Mouse (Mus musculus) cerebellum, adult 11 months (tissue): ENCODE data around the gene Npc1l1.
A peak's percentile ranks its signal among the peaks of the same experiment; 100 is the strongest.

Experiments
- DNase-seq: peaks from one replicate; pipeline ENCODE4 v3.0.0; 2022

Npc1l1 gene

DNA sequence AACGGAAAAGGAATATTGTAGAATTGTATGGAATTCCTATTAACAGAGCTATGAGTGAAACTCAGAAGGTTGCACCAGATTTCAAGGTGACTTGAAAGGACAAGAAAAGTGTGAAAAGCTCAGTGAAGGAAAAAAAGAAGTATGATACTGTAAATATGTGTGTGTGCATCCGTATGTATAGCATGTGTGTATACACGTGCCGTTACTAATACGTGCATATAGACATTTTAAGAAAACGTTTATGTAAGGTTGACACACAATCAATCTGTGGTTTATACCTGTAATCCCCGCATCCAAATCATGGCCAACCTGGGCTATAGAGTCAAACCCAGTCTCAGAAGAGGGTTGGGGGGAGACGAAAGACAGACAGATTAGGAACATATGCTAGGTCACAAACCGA, 29.4 kb downstream of the Npc1l1 start:
- no peak for DNase-seq

- peak; percentile 85 for DNase-seq
Measured at GRCm38 (mm10) chr11:6200087-6200569, 29.8 kb downstream of the Npc1l1 start, which contains the start of gene Nudcd3. Gene Nudcd3 (minus strand): TSS chr11:6200415.

GRCm38 (mm10) chr11:6199410-6200086, 30.4 kb downstream of the Npc1l1 start, which contains the start of gene A730071L15Rik:
Gene A730071L15Rik (plus strand): TSS chr11:6200029.
- DNase-seq, result no peak

GRCm38 (mm10) chr11:6198449-6198848, 31.5 kb downstream of the Npc1l1 start:
- DNase-seq, result no peak

- no peak for DNase-seq
Measured at GRCm38 (mm10) chr11:6196780-6197179, 33.2 kb downstream of the Npc1l1 start.

DNA sequence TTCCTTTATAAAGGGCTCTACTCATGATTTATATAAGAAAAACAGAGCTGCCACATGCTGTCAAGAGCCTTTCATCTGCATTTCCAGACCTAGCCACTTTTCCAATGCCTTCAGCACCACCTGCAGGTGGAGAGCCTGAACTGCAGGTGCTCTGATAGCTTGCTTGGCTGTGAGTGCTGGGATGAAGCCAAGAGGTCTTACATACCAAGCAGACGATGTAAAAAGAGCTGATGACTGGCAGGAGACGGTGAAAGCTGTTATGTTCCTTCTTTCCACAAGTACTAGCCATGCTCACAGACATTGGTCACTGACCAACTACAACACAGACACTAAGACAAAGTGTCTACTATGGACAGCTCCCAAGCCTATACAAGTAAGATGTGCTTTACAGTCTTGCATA, 42.1 kb downstream of the Npc1l1 start:
- peak; percentile 95 for DNase-seq

DNA sequence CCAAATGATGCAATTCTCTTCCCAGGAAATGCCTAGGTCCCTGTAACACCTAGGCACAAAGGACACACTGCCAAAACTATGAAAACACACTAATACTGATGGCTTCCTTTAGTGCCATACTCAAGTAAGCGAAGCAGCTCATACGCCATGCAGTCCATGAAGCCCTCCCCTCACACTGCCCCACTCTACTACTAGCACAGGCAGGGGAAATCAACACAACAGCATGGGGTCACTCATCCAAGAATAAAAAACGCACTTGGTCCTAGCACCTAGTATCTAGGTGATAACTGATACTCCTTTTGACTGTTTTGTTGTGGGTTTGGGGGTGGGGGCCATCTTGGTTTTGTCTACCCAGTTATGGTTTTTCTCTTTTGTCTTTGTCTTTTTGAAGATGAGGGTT, 42.5 kb downstream of the Npc1l1 start:
- no peak for DNase-seq

- DNase-seq, result no peak
Measured at GRCm38 (mm10) chr11:6184202-6184935, 45.6 kb downstream of the Npc1l1 start.

- DNase-seq, result no peak
Measured at GRCm38 (mm10) chr11:6183246-6183645, 46.7 kb downstream of the Npc1l1 start.

DNA sequence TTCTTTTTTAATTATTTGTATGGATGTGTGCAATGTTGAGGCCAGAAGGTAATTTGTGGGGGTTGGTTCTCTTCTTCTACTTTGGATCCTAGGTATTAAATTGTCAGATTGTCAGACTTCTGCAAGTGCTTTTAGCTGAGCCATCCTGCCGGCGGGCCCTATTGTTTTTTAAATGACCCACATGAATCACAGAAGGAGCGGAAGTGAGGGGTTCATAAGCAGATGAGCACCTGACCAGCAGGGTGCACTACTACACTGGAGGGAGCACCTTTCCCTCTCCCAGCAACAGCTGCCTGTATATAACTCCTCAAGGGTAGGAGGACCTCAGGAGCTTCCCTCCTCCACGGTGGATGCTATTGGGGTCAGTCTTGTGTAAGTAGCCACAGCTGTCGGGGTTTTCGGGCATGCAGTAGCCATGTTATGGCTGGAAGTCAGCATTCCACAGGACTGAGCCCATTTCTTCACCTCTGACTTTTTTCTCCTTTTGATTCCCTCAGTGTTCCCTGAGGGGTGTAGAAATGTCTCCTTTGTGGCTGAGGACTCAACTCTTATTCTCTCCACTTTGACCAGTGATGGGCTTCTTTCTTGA, 49.0 kb downstream of the Npc1l1 start:
- no peak for DNase-seq

DNA sequence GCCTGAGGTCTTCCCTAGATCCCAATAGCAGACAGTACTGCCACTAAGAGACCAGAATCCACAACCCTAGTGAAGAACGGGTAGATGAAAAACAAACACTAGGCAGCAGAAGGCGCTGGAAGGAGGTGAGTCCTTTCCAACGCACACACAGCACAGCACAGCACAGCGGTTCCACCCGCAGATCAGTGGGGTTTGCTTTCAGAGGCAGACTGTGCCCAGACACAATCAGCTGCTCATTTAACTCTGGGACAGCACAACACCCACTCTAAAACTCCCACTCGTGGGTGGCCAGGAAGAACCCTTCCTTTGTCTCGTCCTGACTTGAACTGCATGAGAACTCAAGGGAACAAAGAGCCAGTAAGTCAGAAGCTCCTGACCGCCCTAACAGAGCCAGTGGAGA, 50.7 kb downstream of the Npc1l1 start:
- DNase-seq, result no peak

DNA sequence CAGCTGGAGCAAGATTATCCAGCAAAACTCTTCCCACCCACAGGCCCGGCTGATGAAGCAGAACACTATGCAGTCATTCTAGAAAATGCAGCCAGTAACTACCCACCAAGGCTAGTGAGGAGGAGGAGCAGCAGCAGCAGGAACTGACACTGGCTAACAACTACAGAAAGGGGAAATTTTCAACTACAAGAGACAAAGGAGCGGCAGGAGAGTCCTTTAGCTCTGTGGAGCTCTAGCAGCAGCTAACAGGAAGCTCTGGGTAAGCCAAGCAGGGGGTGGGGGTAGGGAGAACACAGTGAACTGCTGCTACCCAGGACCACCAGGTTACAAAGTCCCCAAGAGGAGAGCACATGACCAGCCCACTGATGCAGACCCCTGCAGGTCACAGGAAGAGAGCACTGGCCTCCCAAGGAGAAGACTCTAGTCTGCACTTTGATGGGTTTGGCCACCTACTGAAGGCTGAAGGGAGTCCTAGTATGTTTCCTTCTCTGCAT, 51.2 kb downstream of the Npc1l1 start:
- DNase-seq, result no peak

GRCm38 (mm10) chr11:6177781-6178420, 52.0 kb downstream of the Npc1l1 start:
- no peak for DNase-seq

DNA sequence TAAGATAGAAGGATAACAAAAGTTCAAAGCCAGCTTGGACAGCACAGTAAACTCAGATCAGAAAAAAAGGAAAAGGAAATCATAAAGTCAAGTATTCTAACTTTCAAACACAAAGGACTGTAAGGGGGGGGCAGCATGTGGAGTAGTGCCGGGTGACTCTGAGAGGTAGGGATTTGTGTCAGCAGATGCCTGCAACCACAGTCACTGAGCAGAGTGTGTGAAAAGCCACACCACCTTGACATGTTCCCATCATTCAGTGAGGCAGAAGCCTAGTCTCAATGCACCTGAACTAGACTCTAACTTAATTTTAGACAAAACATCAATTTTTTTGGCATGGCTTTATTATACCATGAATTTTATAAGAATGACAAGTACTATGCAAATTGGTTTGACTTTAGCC, 54.4 kb downstream of the Npc1l1 start:
- DNase-seq, result no peak

DNA sequence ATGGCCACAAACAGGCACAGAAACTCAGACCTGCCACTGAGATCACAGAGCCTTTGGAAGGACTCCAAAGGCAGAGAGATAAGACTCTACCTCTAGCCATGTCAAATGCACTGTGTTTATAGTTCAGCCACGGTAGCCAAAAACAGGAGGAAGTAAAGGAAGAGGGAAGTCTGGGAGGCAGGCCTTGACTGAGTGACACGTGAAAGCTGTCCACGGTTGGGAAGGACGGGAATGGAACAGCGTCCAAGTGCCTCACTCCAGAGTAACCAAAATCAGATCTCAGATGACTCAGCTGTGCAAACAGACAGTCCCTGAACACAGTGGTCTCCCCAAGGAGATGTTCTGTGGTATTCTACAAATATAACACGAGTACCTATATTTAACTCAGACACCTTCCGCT, 55.2 kb downstream of the Npc1l1 start:
- DNase-seq, result no peak

- DNase-seq, result no peak
Measured at GRCm38 (mm10) chr11:6169041-6169663, 60.8 kb downstream of the Npc1l1 start.

GRCm38 (mm10) chr11:6166351-6166750, 63.6 kb downstream of the Npc1l1 start:
- DNase-seq, result no peak

DNA sequence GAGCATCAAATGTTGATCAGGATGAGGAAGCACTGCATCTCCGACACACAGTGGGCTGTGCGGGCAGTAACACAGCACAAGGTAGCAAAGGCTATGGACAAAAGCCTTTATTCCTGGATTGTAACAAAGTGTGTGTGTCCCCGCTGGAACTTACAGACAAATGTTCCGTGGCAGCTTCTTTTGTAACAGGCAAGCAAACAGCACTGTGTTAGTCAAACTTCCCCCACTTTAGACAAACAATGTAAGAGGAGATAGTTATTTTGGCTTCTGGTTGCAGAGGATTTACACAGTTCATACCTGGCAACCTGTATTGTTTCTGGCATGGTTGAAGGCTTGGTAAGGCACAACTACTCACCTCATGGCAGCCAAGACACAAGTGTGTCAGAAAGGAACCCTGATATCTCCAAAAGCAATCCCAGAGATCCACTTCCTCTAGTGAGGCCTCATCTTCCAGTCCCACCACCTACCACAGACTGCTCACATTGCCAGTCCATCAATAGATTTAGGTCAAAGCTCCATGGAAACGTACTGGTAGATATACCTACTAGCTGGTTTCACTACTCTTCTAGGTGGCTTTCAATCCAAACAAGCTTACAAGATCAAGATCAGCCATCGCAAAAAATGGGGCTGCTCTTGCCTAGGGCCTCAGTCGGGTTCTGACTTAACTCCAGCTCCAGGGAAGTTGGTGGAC, 64.4 kb downstream of the Npc1l1 start:
- no peak for DNase-seq

- DNase-seq, result no peak
Measured at GRCm38 (mm10) chr11:6164781-6165180, 65.2 kb downstream of the Npc1l1 start.

GRCm38 (mm10) chr11:6163706-6164105, 66.2 kb downstream of the Npc1l1 start:
- no peak for DNase-seq

DNA sequence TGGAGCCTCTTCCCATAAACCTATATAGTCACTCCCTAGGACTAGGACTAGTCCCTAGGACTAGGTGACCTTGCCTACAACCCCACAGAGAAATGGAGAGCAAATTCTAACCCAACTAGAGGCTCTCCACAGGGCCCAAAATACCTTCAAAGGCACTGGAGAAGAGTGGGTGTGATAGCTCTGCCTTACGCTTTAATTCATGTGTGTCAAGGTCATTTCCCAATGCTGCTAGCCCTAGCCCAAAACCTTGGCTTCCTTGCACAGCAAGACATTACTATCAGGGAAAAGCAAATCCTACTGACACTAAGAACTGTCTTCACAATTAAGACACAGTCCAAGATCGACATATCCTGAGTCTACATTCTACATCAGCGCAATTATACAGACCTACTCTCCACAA, 66.9 kb downstream of the Npc1l1 start:
- DNase-seq, result no peak

DNA sequence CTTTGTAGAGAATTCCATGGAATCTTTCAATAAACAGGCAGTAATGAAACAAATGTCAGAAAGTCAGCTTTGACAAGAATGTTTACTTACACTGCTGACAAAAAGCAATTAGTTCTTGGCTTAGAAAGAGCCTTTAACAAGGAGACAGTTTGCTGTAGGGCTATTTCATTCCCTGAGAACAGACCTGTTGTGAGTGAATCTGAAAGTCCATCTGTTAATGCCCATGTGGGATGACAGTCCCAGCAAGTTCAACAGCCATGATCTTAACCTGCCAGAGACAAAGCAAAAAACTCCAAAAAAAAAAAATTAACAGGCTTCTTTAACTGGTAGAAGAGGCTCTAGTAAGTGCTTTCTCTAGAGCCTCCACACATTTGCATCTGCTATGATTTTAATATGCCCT, 68.4 kb downstream of the Npc1l1 start:
- no peak for DNase-seq
